Comparison of ENCODE assay signal across 12 mouse cellular contexts in the genomic region with DNA sequence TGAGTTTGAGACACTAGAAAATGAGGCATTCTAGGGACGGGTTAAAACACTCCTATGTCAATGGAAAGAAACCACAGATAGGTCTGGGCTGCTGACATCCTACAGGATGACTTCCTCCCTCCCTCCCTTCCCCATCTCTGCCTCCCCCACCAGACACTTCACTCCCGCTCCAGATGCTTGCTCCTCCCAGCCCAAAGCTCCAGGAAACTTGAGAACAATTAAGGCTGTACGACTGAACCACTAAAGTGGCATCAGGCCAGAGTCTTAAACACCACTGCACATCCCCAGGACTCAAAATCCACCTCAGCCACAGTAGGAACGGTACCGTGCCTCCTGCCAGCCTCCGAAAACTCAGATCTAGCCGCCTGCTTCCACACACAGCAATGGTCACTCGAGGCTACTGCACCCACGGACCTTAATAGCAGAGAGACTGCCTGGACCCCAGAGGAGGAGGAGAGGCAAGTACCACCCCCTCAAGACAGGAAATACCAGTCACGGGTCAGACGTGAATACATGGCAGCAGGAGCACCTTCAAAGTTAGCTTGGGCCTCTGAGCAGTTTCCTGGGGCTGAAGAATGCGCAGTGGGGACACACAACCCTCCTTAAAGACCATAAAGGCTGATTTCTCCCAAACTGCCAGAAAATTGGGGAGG. TPM values are rescaled to one million over a fixed set of nuclear protein-coding genes. Genes with fewer than 3 reads are reported as not detected.
DNase-seq lines count a peak whose midpoint lies in the region; ATAC-seq and TF ChIP-seq lines count a peak whose summit lies in the region.
"Had no signal": no experiment of that assay in that cellular context is flagged by ENCODE, and none has a peak within 500 bp of the region (broad histone marks: within the 10 kb centered on the region; RNA-seq: fewer than 3 reads in every experiment).

No protein-coding gene starts in this region.

- peak overlapping the region; percentile 52 for H3K4me2 ChIP-seq in heart, embryonic 13.5 days
- 0 out of 2 replicates have a peak overlapping the region, but pooled peaks have one; percentile 14 for H3K4me2 ChIP-seq in limb, embryonic 11.5 days (ENCODE audit: low read depth, severe bottlenecking)
- H3K4me2 ChIP-seq: midbrain, embryonic 13.5 days had no signal

- 0 out of 2 replicates have a peak, but pooled peaks have one; percentile 8 for TF ChIP-seq EP300 in heart, adult 2 months (IDR thresholded peaks at IDR 0.05; ENCODE audit: insufficient read depth, low read depth, low read length)

- no peaks in the 10 kb centered on the region for H3K79me2 ChIP-seq in heart, adult 2 months (replicated peaks; ENCODE audit: control insufficient read depth, insufficient read depth, low read length)

- H3K27ac ChIP-seq in heart, adult 2 months, result peak overlapping the region; percentile 47
- H3K27ac ChIP-seq in heart, embryonic 13.5 days (replicated peaks), result peak overlapping the region; percentile 82
- peak overlapping the region; percentile 57; the same call in 1 of the 2 replicates for H3K27ac ChIP-seq in limb, embryonic 11.5 days (replicated peaks; ENCODE audit: low read depth, low read length)
- H3K27ac ChIP-seq: midbrain, embryonic 13.5 days had no signal

- no peak for TF ChIP-seq POLR2A in heart, adult 2 months (IDR thresholded peaks at IDR 0.05; ENCODE audit: insufficient read depth, low read depth, low read length)

- peak overlapping the region; percentile 12; the same call in 1 of the 2 replicates for H3K9ac ChIP-seq in heart, adult 2 months (ENCODE audit: low read depth, low read length)
- H3K9ac ChIP-seq in heart, embryonic 13.5 days, result peak overlapping the region; percentile 72
- no peak overlapping the region for H3K9ac ChIP-seq in limb, embryonic 11.5 days (ENCODE audit: low read length)
- H3K9ac ChIP-seq: midbrain, embryonic 13.5 days had no signal

- intact Hi-C loops in heart, adult 2 months (cut with DNase I), result no loop called here
- intact Hi-C loops in heart, postnatal 25 days (cut with DNase I), result no loop called here
- intact Hi-C loops in left cerebral cortex, postnatal 14 days (cut with DNase I), result no loop called here

- no peaks in the 10 kb centered on the region for H3K9me3 ChIP-seq in heart, embryonic 13.5 days
- H3K9me3 ChIP-seq in limb, embryonic 11.5 days (ENCODE audit: control insufficient read depth, low read length), result no peaks in the 10 kb centered on the region
- H3K9me3 ChIP-seq: midbrain, embryonic 13.5 days had no signal

- WGBS in heart, adult 2 months, result 31% methylated on average over 12 of the region's 12 CpGs
- 32% methylated on average over 12 of the region's 12 CpGs for WGBS in heart, embryonic 13.5 days
- WGBS in limb, embryonic 11.5 days, result 25% methylated on average over 12 of the region's 12 CpGs

- peak; percentile 31; the same call in 1 of the 2 replicates for ATAC-seq in heart, embryonic 13.5 days (ENCODE audit: extremely low read depth, insufficient number of reproducible peaks, low FRiP score, low TSS enrichment)
- ATAC-seq in limb, embryonic 11.5 days (ENCODE audit: insufficient number of reproducible peaks, low FRiP score, low TSS enrichment, low read depth), result no peak
- ATAC-seq: midbrain, embryonic 13.5 days; Patski had no signal

- DNase-seq in heart, adult 2 months, result no peak
- DNase-seq in heart, postnatal 25 days (ENCODE audit: low spot score), result no peak
- DNase-seq in MN1 (ENCODE audit: low spot score), result peak; percentile 48
- DNase-seq in limb, embryonic 11.5 days (ENCODE audit: low spot score), result peak; percentile 37
- DNase-seq in liver, result no peak
- no peak for DNase-seq in B cell, adult 2 months
- no peak for DNase-seq in left cerebral cortex, postnatal 14 days (ENCODE audit: low spot score in 2 of 2)

- H3K4me3 ChIP-seq in heart, adult 2 months, result no peak overlapping the region
- H3K4me3 ChIP-seq in heart, embryonic 13.5 days, result peak overlapping the region; percentile 24
- H3K4me3 ChIP-seq in limb, embryonic 11.5 days (ENCODE audit: low read depth, low read length), result no peak overlapping the region
- H3K4me3 ChIP-seq: midbrain, embryonic 13.5 days had no signal

- no peaks in the 10 kb centered on the region for H3K27me3 ChIP-seq in heart, adult 2 months (ENCODE audit: control insufficient read depth, insufficient read depth, low read length)
- no peaks in the 10 kb centered on the region for H3K27me3 ChIP-seq in heart, embryonic 13.5 days (replicated peaks)
- H3K27me3 ChIP-seq in limb, embryonic 11.5 days (ENCODE audit: control insufficient read depth, insufficient read depth, low read length), result no peaks in the 10 kb centered on the region
- H3K27me3 ChIP-seq: midbrain, embryonic 13.5 days; Patski had no signal

- peaks cover 22% of the 10 kb centered on the region for H3K4me1 ChIP-seq in heart, adult 2 months (ENCODE audit: control insufficient read depth, insufficient read depth, low read length)
- peaks cover 96% of the 10 kb centered on the region for H3K4me1 ChIP-seq in heart, embryonic 13.5 days
- peaks cover 20% of the 10 kb centered on the region for H3K4me1 ChIP-seq in limb, embryonic 11.5 days (ENCODE audit: control insufficient read depth, insufficient read depth, low read length)
- H3K4me1 ChIP-seq: midbrain, embryonic 13.5 days had no signal

- no peak for TF ChIP-seq CTCF in heart, adult 2 months (IDR thresholded peaks at IDR 0.05)

- peaks cover 22% of the 10 kb centered on the region for H3K36me3 ChIP-seq in heart, adult 2 months (ENCODE audit: control insufficient read depth, insufficient read depth, low read length)
- H3K36me3 ChIP-seq in heart, embryonic 13.5 days, result peaks cover 97% of the 10 kb centered on the region
- H3K36me3 ChIP-seq in limb, embryonic 11.5 days (ENCODE audit: control insufficient read depth, insufficient read depth, low read length), result peaks cover 2% of the 10 kb centered on the region

RNA-seq across cellular contexts. Expression of a gene that starts 35.1 kb away (rescaled TPM):
- total RNA-seq in heart, adult 2 months (2021), result 100 to 1,000 TPM in 1 of 2 experiments, 10 to 100 TPM in 1; 98.9 to 116 TPM
- 34.0 and 53.7 TPM in 2 replicates for polyA plus RNA-seq in heart, adult 2 months (2012; rRNA removed)
- total RNA-seq in heart, postnatal 25 days (2021), result 100 to 1,000 TPM in 1 of 2 experiments, 10 to 100 TPM in 1; 99.0 to 108 TPM
- 142 and 143 TPM in 2 replicates for polyA plus RNA-seq in heart, embryonic 13.5 days (2015; fragmentation: Nextera tagmentation; extraction: Ambion mirVana)
- polyA plus RNA-seq in limb, embryonic 11.5 days (2014; fragmentation: Nextera tagmentation; extraction: Ambion mirVana), result 28.0 and 31.5 TPM in 2 replicates
- total RNA-seq in left cerebral cortex, postnatal 14 days (2021), result 10 to 100 TPM; 25.8 to 25.9 TPM

RNA-seq across cellular contexts. Expression of a gene that starts 58.7 kb away (rescaled TPM):
- total RNA-seq in heart, adult 2 months (2021), result 10 to 100 TPM in 1 of 2 experiments, 1 to 10 TPM in 1; 7.9 to 10.8 TPM
- 2.7 and 9.0 TPM in 2 replicates for polyA plus RNA-seq in heart, adult 2 months (2012; rRNA removed)
- total RNA-seq in heart, postnatal 25 days (2021), result 10 to 100 TPM; 11.3 to 12.8 TPM
- 12.0 and 15.1 TPM in 2 replicates for polyA plus RNA-seq in heart, embryonic 13.5 days (2015; fragmentation: Nextera tagmentation; extraction: Ambion mirVana)
- polyA plus RNA-seq in limb, embryonic 11.5 days (2014; fragmentation: Nextera tagmentation; extraction: Ambion mirVana), result not detected in 2 replicates
- total RNA-seq in left cerebral cortex, postnatal 14 days (2021), result 1 to 10 TPM; 2.1 to 3.7 TPM
- polyA plus RNA-seq: brain, embryonic 14.5 days; C2C12; midbrain, embryonic 13.5 days; Patski had no signal

Comparison
In these comparisons a context has a peak if more than half of its experiments do, and no peak if none do; other contexts are left out.
1. DNase-seq: peak in MN1 (single experiment) and limb, embryonic 11.5 days (single experiment); none in heart, adult 2 months (0 of 2), heart, postnatal 25 days (single experiment), liver (single experiment), B cell, adult 2 months (0 of 2) and left cerebral cortex, postnatal 14 days (0 of 2).
2. Peak in every context shown above with its lines, with median percentiles within 50 percentile points of each other: H3K27ac ChIP-seq.